Mouse (Mus musculus) thymus, postnatal 14 days (tissue): ENCODE results near the gene Diaph3.

Experiments used
- DNase-seq: peaks from one replicate; pipeline ENCODE4 v3.0.0; 2021

The Diaph3 gene

DNA sequence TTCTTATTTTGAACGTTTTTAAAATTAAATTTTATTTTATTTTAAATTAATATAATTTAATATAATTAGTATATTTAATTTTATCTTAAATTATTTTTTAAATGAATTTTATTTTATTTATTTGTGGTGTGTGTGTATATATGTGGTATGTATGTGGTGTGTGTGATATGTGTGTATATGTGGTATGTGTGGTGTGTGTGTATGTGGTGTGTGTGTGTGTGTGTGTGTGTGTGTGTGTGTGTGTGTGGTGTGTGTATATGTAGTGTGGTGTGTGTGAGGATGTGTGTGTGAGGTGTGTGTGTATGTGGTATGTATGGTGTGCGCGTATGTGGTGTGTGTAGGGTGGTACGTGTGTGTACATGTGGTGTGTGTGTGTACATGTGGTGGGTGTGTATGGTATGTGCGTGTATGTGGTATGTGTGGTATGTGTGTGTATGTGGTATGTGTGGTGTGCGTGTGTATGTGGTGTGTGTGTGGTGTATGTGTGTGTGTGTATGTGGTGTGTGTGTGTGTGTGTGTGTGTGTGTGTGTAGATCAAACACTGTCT lies 505.4 kb downstream of the Diaph3 start:
- no peak for DNase-seq

DNA sequence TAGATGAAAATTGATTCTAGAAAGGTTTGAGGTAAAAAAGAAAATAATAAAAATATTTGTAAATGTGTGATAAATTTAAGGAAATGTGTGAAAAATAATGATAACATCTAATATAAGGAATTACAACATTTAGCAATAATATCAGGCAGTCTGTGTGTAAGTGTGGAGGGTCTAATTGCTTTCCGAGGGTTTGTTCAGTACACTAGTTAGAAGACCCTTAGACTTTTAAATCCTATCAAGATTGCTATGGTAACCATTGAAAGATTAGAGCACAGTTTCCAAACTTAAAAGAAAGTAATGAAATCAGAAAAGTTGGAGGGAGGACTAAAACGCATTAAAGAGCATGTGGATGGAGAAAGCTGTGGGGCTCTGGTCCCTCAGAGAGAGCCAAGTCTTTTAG lies 506.0 kb downstream of the Diaph3 start:
- no peak for DNase-seq

DNA sequence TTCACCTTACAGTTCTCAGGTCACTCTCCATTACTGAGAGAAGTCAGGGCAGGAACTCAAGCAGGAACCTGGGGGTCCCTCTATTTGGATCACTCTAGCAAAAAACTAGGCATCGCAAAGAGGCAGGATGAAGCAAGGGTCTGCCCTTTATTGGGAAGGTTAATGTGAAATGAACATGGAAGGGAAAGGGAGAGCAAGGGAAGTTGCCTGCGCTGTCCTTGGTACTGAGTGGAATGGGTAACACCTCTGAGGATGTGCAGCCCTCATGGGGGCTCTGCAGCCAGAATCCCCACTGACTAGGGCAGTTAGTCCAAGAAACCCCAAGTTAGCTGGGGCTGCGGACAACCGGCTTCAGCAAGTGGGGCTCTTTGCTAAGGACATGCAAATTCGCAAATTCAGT lies 507.2 kb downstream of the Diaph3 start:
- DNase-seq: no peak

DNA sequence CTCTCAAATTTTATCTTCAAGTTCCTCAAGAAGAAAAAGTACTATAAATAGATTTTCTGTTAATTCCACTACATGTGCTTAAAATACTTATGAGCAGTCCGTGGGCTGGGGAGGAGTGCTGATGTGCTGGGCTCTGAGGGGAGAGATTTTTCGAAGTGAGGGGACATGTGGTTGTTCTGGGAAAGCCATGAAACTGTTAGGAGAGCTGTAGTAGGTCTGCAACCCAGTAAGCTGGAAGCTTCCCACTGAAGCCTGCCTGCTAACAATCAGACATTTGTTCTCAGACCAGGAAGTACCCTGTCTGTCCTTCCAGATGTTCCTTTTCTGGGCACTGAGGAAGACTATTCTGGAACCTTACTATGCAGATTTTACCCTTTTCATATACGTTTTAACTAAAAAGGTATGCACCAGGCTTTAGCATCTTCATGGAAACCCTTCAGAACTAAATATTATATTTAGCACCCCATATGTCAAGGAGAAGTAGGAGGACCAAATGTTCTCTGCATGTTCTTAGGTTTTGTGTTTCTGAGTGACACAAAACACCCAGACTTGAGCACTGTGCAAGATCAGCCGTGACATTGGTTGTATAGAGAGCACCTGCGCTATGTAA lies 516.1 kb downstream of the Diaph3 start:
- DNase-seq: no peak

DNA sequence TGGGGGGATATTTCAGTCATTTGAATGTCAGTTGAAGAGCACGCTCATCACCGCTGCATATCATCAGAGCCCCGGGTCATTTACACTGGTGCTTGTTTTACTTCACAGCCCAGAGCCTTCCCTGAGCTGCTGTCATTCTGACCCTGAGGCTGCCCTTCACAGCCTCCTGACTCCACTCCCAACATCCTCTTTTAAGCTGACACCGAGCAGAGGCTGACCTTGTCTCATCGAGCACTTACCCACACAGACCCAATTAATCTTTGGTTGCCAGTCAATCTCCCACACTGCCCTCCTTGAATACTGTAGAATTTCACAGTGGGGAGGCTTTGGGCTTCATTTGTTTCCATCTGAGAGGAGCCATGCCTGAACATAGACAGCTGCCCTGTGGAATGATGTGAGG lies 521.4 kb downstream of the Diaph3 start:
- DNase-seq: no peak
